Mouse (Mus musculus): ENCODE measurements around the gene Olfr792.
A peak's percentile ranks its signal among the peaks of the same experiment; 100 is the strongest.

Gene Olfr792

DNA sequence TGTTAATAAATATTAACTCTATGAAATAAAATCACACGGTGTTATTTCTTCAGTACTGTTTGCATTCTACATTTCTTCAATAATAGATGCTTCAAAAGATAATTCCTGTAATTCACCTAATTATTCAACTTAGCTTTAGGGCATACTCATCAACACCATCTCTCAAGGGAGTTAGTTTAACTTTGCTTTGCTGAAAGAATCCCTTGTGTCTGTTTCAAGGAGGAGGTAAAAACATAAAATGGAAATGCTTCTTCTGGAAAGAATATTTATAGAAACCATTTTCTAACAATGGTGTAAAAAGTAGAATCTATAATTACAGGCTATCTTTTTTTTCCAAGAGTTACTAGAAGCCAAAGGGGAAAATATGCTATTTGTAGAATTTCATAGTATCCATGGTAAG lies at the start of gene Olfr792:
Gene Olfr792 (plus strand): TSS at position 301 of the 400 bp plus-strand sequence.
- DNase-seq (ENCODE audit: low spot score), result no peak

DNA sequence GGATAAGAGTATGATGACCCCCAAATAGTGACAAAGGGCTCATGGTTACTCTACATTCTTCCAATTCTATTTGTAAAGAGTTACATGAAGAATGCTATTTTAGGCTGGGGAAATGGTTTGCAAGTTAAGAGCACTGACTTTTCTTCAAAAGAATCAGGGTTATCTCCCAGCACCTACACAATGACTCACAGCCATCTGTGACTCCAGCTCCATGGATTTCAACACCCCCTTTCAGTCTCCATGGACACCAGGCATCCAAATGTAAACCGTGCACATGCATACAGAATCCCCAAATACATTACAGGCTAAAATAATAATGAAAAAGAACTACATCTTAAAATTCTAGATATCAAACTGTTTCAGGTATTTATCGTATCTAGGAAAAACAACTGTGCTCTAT lies 48.9 kb upstream of the Olfr792 start:
- DNase-seq (ENCODE audit: low spot score), result no peak

DNA sequence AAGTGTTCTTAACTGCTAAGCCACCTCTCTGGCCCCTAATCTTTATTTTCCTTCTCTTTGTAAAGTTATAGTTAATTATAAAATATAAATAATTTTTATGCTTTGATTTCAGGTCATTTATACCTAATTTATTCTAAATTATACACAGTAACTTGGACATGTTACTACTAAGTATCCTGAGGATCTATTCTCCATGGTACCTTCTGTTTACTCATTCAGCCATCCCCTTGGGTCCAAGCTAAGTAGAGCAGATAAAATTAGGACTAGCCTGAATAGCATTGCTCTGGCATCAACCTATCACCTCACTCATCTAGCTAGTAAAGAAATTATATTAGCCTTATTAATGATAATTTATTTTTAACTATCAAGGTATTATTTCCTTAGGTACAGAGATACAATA lies 40.8 kb upstream of the Olfr792 start, which contains the start of gene Olfr790:
Gene Olfr790 (plus strand): TSS at position 301 of the 400 bp plus-strand sequence.
- no peak for DNase-seq (ENCODE audit: low spot score)

DNA sequence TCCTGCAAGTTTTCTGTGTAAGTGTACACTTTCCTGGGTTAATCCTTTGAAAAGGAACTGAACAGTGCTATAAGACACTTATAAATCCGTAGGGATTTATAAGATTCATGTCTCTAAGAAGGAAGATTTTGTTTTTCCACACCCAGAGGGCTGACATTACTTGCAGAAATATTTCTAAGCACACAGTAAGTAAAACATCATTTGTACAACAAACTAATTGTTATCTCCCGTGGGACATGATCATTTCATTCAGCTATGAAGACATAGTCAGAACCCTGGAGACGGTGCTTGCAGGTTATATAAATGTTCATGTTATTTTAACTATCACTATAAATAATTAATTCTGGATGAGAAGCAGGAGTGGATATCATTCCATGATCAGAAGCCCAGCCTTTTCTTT lies 17.5 kb upstream of the Olfr792 start, which contains the start of gene Olfr791:
Gene Olfr791 (plus strand): TSS at position 301 of the 400 bp plus-strand sequence.
- no peak for DNase-seq (ENCODE audit: low spot score)

DNA sequence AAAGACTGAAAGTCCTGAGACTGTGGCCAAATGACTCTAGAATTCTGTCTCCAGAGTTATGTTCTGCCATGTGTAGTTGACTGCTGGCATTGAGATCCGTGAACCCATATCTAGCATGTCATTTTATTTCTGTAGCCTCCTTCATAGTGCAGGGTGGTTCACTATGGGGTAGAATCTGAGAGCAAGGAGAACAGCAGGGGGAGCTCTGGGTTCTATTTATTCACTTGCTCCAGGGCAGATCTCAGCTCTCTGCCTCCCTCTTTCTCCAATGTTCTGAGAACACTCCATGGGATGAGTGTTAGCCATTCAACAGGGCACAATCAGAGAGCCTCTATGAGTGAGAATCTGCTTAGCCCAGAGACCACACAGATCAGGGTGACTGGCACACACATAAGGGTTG lies 10.4 kb downstream of the Olfr792 start:
- peak; percentile 3 for DNase-seq (ENCODE audit: low spot score)

DNA sequence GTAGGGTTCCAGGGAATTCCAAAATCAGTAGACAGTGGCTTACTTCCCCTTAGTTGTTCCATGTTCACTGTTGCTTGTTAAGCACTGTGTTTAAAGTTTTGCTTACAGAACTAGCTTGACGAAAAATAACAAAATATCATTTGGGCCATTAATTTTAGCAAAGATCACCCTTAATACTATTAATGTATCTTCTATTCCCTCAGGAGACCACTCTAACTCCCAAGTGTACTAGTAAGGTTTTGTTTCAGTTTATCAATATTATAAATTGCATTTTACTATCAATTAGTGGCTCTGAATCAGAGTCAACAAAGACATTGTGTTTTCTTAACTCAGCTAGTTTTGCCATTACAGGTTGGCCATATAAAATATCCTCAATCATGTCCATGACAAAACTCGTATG lies 28.4 kb downstream of the Olfr792 start, which contains the start of gene Olfr794:
Gene Olfr794 (plus strand): TSS at position 301 of the 400 bp plus-strand sequence.
- no peak for DNase-seq (ENCODE audit: low spot score)

DNA sequence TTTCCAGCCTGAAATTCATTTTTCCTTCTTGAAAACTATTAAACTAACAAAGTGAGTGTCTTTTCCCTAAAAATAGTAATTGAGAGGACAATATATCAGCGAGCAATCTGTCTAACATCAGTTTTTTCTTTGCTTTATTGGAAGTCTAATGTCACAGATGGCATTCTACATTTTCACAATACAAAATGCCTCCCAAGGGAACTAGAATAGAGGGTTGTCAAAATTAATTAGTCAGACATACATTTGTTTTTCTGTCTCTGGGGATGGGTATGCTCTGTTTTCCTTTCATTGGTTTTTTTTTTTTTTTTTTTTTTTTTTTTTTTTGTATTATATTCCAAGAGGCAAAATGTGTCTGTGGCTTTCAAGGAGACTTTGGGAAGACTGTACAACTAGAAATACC lies 38.1 kb downstream of the Olfr792 start:
- no peak for DNase-seq (ENCODE audit: low spot score)

Data from embryo, embryonic 10 days (tissue).